Mouse (Mus musculus): ENCODE data around the gene Napepld. TPM values are rescaled to one million over a fixed set of nuclear protein-coding genes. Genes with fewer than 3 reads are reported as not detected.

Napepld gene
- polyA plus RNA-seq, 1 experiment from 2014 or later = 4.2 TPM

GRCm38 (mm10) chr5:21680029-21680428, 21.2 kb downstream of the Napepld start:
- H3K4me1 ChIP-seq (replicated peaks; ENCODE audit: control insufficient read depth, insufficient read depth, low read length) = no peaks in the 10 kb centered on the region; the same call in 1 of the 2 replicates
- ATAC-seq (replicated peaks; ENCODE audit: low FRiP score, low TSS enrichment, low read depth) (no peak), DNase-seq (ENCODE audit: low spot score) (no peak)
- H3K4me3 ChIP-seq (ENCODE audit: low read depth, low read length) = no peak overlapping the region
- H3K36me3 ChIP-seq (ENCODE audit: control insufficient read depth, insufficient read depth, low read length) = no peaks in the 10 kb centered on the region
- H3K4me2 ChIP-seq (ENCODE audit: low read length) = no peak overlapping the region
- no peaks in the 10 kb centered on the region for H3K27me3 ChIP-seq (replicated peaks; ENCODE audit: control insufficient read depth, insufficient read depth, low read length)
- H3K9ac ChIP-seq (ENCODE audit: low read length) = no peak overlapping the region
- H3K9me3 ChIP-seq (ENCODE audit: control insufficient read depth, low read length) = no peaks in the 10 kb centered on the region
- WGBS = 71% methylated on average over 4 of the region's 4 CpGs
- H3K27ac ChIP-seq (ENCODE audit: low read depth) = no peak overlapping the region

DNA sequence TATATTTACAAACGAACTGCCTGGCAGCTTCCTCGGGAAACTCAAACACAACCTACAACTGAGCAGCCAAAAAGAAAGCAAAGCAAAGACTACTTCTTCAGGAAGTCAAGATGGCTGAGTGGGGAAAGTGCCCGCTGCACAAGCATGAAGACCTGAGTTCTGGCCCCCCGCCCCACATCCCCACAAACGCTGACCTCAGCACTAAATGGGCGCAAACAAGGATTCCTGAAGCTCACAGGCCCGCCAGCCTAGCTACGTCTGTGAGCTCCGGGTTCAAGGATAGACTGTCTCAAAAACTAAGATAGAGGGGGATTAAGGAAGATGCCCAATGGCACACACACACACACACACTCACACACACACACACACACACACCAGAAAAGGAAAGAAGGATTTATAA, 22.8 kb downstream of the Napepld start:
- Histone ChIP-seq H3K27ac (ENCODE audit: low read depth) (no peak overlapping the region), H3K4me1 (replicated peaks; ENCODE audit: control insufficient read depth, insufficient read depth, low read length) (peaks cover 1% of the 10 kb centered on the region; the same call in 1 of the 2 replicates), H3K36me3 (ENCODE audit: control insufficient read depth, insufficient read depth, low read length) (no peaks in the 10 kb centered on the region), H3K27me3 (replicated peaks; ENCODE audit: control insufficient read depth, insufficient read depth, low read length) (no peaks in the 10 kb centered on the region), H3K4me3 (ENCODE audit: low read depth, low read length) (no peak overlapping the region), H3K9ac (ENCODE audit: low read length) (no peak overlapping the region), H3K4me2 (ENCODE audit: low read length) (no peak overlapping the region), H3K9me3 (ENCODE audit: control insufficient read depth, low read length) (no peaks in the 10 kb centered on the region)
- no peak for ATAC-seq (replicated peaks; ENCODE audit: low FRiP score, low TSS enrichment, low read depth)
- no peak for DNase-seq (ENCODE audit: low spot score)
- 93% methylated on average over 9 of the region's 9 CpGs for WGBS

- Histone ChIP-seq H3K27me3 (replicated peaks; ENCODE audit: control insufficient read depth, insufficient read depth, low read length) (no peaks in the 10 kb centered on the region), H3K27ac (ENCODE audit: low read depth) (no peak overlapping the region), H3K4me3 (ENCODE audit: low read depth, low read length) (no peak overlapping the region), H3K36me3 (ENCODE audit: control insufficient read depth, insufficient read depth, low read length) (no peaks in the 10 kb centered on the region), H3K4me2 (ENCODE audit: low read length) (no peak overlapping the region), H3K9ac (ENCODE audit: low read length) (no peak overlapping the region), H3K9me3 (ENCODE audit: control insufficient read depth, low read length) (no peaks in the 10 kb centered on the region), H3K4me1 (replicated peaks; ENCODE audit: control insufficient read depth, insufficient read depth, low read length) (peaks cover 6% of the 10 kb centered on the region; the same call in 1 of the 2 replicates)
- 93% methylated on average over 6 of the region's 6 CpGs for WGBS
- ATAC-seq (replicated peaks; ENCODE audit: low FRiP score, low TSS enrichment, low read depth) (no peak), DNase-seq (ENCODE audit: low spot score) (no peak)
These were observed 23.3 kb downstream of the Napepld start for GRCm38 (mm10) chr5:21677939-21678338.

DNA sequence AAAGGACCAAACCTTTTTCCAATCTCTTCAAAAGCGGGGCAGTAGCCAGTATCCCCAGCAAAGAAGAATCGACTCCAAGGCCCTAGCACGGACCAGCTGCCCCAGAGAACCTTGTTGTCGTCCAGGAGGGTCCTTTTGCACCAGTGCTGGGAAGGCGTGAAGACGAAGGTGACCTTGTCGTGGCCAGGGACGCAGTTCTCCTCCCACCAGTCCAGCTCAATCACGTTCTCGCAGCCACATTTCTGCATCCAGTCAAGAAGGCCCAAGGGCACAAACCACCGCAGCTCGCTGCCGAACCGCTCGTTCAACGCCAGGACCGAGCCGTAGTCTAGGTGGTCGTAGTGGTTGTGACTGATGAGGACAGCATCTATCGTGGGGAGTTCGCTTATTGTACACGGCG, 25.7 kb downstream of the Napepld start:
- Histone ChIP-seq H3K4me1 (replicated peaks; ENCODE audit: control insufficient read depth, insufficient read depth, low read length) (0 out of 2 replicates have a peak, but pooled peaks cover 6% of the 10 kb centered on the region), H3K4me3 (ENCODE audit: low read depth, low read length) (no peak overlapping the region), H3K9me3 (ENCODE audit: control insufficient read depth, low read length) (no peaks in the 10 kb centered on the region), H3K27ac (ENCODE audit: low read depth) (no peak overlapping the region), H3K36me3 (ENCODE audit: control insufficient read depth, insufficient read depth, low read length) (no peaks in the 10 kb centered on the region), H3K4me2 (ENCODE audit: low read length) (no peak overlapping the region), H3K9ac (ENCODE audit: low read length) (no peak overlapping the region), H3K27me3 (replicated peaks; ENCODE audit: control insufficient read depth, insufficient read depth, low read length) (no peaks in the 10 kb centered on the region)
- WGBS = 95% methylated on average over 23 of the region's 23 CpGs
- DNase-seq (ENCODE audit: low spot score) (no peak), ATAC-seq (replicated peaks; ENCODE audit: low FRiP score, low TSS enrichment, low read depth) (no peak)

DNA sequence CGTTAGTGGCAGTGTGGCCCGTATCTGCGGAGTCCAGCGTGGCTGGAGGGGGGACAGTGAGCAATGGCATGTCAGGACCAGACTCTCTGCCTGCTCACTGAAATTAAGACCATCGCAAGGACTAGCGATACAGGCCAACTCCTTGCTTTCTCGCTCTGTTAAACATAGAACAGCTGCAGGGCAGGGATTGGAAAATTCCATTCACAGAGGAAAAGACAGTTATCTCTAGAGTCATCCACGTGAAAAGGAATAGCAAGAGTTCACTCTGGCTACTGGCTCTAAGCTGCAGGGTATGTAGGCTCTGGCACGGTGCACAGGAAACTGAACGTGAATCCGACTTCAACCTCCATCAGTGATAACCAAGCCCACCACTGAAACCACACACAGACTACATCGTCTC, 26.2 kb downstream of the Napepld start:
- Histone ChIP-seq H3K9me3 (ENCODE audit: control insufficient read depth, low read length) (no peaks in the 10 kb centered on the region), H3K27me3 (replicated peaks; ENCODE audit: control insufficient read depth, insufficient read depth, low read length) (no peaks in the 10 kb centered on the region), H3K27ac (ENCODE audit: low read depth) (no peak overlapping the region), H3K9ac (ENCODE audit: low read length) (no peak overlapping the region), H3K36me3 (ENCODE audit: control insufficient read depth, insufficient read depth, low read length) (no peaks in the 10 kb centered on the region), H3K4me3 (ENCODE audit: low read depth, low read length) (no peak overlapping the region), H3K4me2 (ENCODE audit: low read length) (no peak overlapping the region), H3K4me1 (replicated peaks; ENCODE audit: control insufficient read depth, insufficient read depth, low read length) (0 out of 2 replicates have a peak, but pooled peaks cover 6% of the 10 kb centered on the region)
- 55% methylated on average over 12 of the region's 12 CpGs for WGBS
- no peak for ATAC-seq (replicated peaks; ENCODE audit: low FRiP score, low TSS enrichment, low read depth)
- no peak for DNase-seq (ENCODE audit: low spot score)

DNA sequence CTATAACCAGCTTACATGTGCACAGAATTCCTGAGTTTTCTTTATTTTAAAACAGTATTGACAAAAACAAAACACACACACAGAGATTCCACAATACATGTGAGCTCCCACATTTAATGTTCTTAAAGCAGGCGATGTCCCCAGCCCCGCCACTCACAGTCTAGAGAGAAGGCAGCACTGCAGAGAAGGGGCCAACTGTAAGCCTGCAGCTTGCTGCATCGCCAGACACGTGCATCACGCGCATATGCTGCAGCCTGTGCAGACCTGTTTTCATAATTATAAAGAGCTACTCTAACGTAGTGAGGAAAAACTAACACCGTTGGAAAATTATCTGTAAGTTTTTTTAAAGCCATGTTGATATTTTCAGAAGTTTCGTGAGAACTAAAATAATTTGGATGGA, 27.5 kb downstream of the Napepld start:
- peak overlapping the region; percentile 45 for H3K4me2 ChIP-seq (ENCODE audit: low read length)
- no peak overlapping the region for H3K4me3 ChIP-seq (ENCODE audit: low read depth, low read length)
- H3K4me1 ChIP-seq (replicated peaks; ENCODE audit: control insufficient read depth, insufficient read depth, low read length) = 0 out of 2 replicates have a peak, but pooled peaks cover 6% of the 10 kb centered on the region
- H3K27ac ChIP-seq (ENCODE audit: low read depth) = peak overlapping the region; percentile 40; the same call in 1 of the 2 replicates
- H3K9me3 ChIP-seq (ENCODE audit: control insufficient read depth, low read length) = no peaks in the 10 kb centered on the region
- ATAC-seq (replicated peaks; ENCODE audit: low FRiP score, low TSS enrichment, low read depth) (no peak), DNase-seq (ENCODE audit: low spot score) (no peak)
- H3K9ac ChIP-seq (ENCODE audit: low read length) = no peak overlapping the region
- H3K36me3 ChIP-seq (ENCODE audit: control insufficient read depth, insufficient read depth, low read length) = no peaks in the 10 kb centered on the region
- 68% methylated on average over 9 of the region's 9 CpGs for WGBS
- no peaks in the 10 kb centered on the region for H3K27me3 ChIP-seq (replicated peaks; ENCODE audit: control insufficient read depth, insufficient read depth, low read length)

- H3K9ac ChIP-seq (ENCODE audit: low read length) = 0 out of 2 replicates have a peak overlapping the region, but pooled peaks have one; percentile 1
- peak; percentile 64 for DNase-seq (ENCODE audit: low spot score)
- peak overlapping the region; percentile 40; the same call in 1 of the 2 replicates for H3K27ac ChIP-seq (ENCODE audit: low read depth)
- peak overlapping the region; percentile 14; the same call in 1 of the 2 replicates for H3K4me3 ChIP-seq (ENCODE audit: low read depth, low read length)
- no peaks in the 10 kb centered on the region for H3K27me3 ChIP-seq (replicated peaks; ENCODE audit: control insufficient read depth, insufficient read depth, low read length)
- H3K36me3 ChIP-seq (ENCODE audit: control insufficient read depth, insufficient read depth, low read length) = no peaks in the 10 kb centered on the region
- H3K9me3 ChIP-seq (ENCODE audit: control insufficient read depth, low read length) = no peaks in the 10 kb centered on the region
- H3K4me1 ChIP-seq (replicated peaks; ENCODE audit: control insufficient read depth, insufficient read depth, low read length) = 0 out of 2 replicates have a peak, but pooled peaks cover 6% of the 10 kb centered on the region
- H3K4me2 ChIP-seq (ENCODE audit: low read length) = peak overlapping the region; percentile 45
- WGBS = 23% methylated on average over 23 of the region's 23 CpGs
- ATAC-seq (replicated peaks; ENCODE audit: low FRiP score, low TSS enrichment, low read depth) = peak; percentile 74
These were observed 28.2 kb downstream of the Napepld start for GRCm38 (mm10) chr5:21672812-21673635.

DNA sequence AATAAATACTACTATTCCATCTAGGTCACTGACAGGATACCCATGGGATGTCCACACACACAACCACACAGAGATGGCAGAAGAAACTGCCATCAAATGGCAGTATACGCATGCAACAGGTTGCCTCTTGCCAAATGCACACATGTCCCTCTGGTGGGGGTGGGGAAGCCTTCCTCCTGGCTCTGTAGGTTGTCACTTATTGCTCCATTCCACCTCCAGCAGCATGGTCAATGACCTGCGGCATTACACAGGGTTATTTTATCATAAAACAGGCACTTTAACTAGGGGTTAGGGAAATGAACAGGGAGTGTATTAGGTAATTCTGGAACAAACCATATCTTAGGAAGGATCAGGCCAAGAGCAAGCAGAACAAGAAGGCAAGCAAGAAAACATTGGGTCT, 31.9 kb downstream of the Napepld start:
- no peak overlapping the region for H3K4me3 ChIP-seq (ENCODE audit: low read depth, low read length)
- no peak overlapping the region for H3K27ac ChIP-seq (ENCODE audit: low read depth)
- peaks cover 14% of the 10 kb centered on the region for H3K4me1 ChIP-seq (replicated peaks; ENCODE audit: control insufficient read depth, insufficient read depth, low read length)
- no peaks in the 10 kb centered on the region for H3K9me3 ChIP-seq (ENCODE audit: control insufficient read depth, low read length)
- ATAC-seq (replicated peaks; ENCODE audit: low FRiP score, low TSS enrichment, low read depth) (no peak), DNase-seq (ENCODE audit: low spot score) (no peak)
- no peak overlapping the region for H3K9ac ChIP-seq (ENCODE audit: low read length)
- WGBS = 89% methylated on average over 2 of the region's 2 CpGs
- no peaks in the 10 kb centered on the region for H3K36me3 ChIP-seq (ENCODE audit: control insufficient read depth, insufficient read depth, low read length)
- H3K27me3 ChIP-seq (replicated peaks; ENCODE audit: control insufficient read depth, insufficient read depth, low read length) = no peaks in the 10 kb centered on the region
- no peak overlapping the region for H3K4me2 ChIP-seq (ENCODE audit: low read length)

Measured in intestine, embryonic 14.5 days (tissue).